Mouse (Mus musculus) kidney, postnatal 0 days (tissue): ENCODE measurements at regions not wholly inside any gene's neighbourhood (a gene's known extent, or its start where the extent isn't known, plus 50 kb on each side); places are given as distances from the start of the nearest gene placed in this dataset.

ENCODE experiments used
- ATAC-seq: fragments of 200-750 bp; cut with Nextera tagmentation; replicated peaks from 2 replicates; pipeline ENCODE4 v1.8.0; 2017; ENCODE audit warnings: low read depth, moderate number of reproducible peaks, moderate TSS enrichment, moderate library complexity; ENCODE audit not compliant: low FRiP score
- DNase-seq: peaks from one replicate; pipeline ENCODE4 v3.0.0-alpha.2; 2016; ENCODE audit warnings: low spot score
- H3K27ac ChIP-seq: fragments of 300-500 bp; sonication (generic); 2 replicates; pipeline ENCODE4 v1.5.1; 2014; ENCODE audit warnings: mild to moderate bottlenecking
- H3K27me3 ChIP-seq: fragments of 300-500 bp; sonication (generic); 2 replicates; pipeline ENCODE4 v1.6.1; 2014; ENCODE audit warnings: low read length, mixed read lengths; ENCODE audit not compliant: insufficient read depth
- H3K36me3 ChIP-seq: fragments of 300-500 bp; sonication (generic); 2 replicates; pipeline ENCODE4 v1.6.1; 2014; ENCODE audit warnings: low read length, mixed read lengths; ENCODE audit not compliant: insufficient read depth
- H3K4me1 ChIP-seq: fragments of 300-500 bp; sonication (generic); replicated peaks from 2 replicates; pipeline ENCODE4 v1.6.1; 2014; ENCODE audit warnings: antibody characterized with exemption, low read length, mixed read lengths; ENCODE audit not compliant: insufficient read depth
- H3K4me2 ChIP-seq: fragments of 300-500 bp; sonication (generic); 2 replicates; pipeline ENCODE4 v1.6.1; 2014; ENCODE audit warnings: mild to moderate bottlenecking, low read length, moderate library complexity, mixed read lengths
- H3K4me3 ChIP-seq: fragments of 300-500 bp; sonication (generic); replicated peaks from 2 replicates; pipeline ENCODE4 v1.5.1; 2014; ENCODE audit warnings: low read depth, low read length
- H3K9ac ChIP-seq: fragments of 300-500 bp; sonication (generic); 2 replicates; pipeline ENCODE4 v1.6.1; 2014; ENCODE audit warnings: low read depth, low read length
- H3K9me3 ChIP-seq: fragments of 300-500 bp; sonication (generic); replicated peaks from 2 replicates; pipeline ENCODE4 v1.6.1; 2016; ENCODE audit warnings: low read length, inconsistent platforms, mixed read lengths
- CTCF ChIP-seq: IDR thresholded peaks from 2 replicates; pipeline ENCODE4 v1.5.1; 2016; ENCODE audit warnings: antibody characterized with exemption, low read depth, mild to moderate bottlenecking, moderate library complexity
- WGBS: fragments of 180-500 bp; shearing (Covaris S2); extraction: QIAGEN DNeasy Blood & Tissue Kit; methylation state at CpG from one replicate; pipeline ENCODE4 v1.1.7; 2014; 5-methylcytosine and 5-hydroxymethylcytosine counted together

DNA sequence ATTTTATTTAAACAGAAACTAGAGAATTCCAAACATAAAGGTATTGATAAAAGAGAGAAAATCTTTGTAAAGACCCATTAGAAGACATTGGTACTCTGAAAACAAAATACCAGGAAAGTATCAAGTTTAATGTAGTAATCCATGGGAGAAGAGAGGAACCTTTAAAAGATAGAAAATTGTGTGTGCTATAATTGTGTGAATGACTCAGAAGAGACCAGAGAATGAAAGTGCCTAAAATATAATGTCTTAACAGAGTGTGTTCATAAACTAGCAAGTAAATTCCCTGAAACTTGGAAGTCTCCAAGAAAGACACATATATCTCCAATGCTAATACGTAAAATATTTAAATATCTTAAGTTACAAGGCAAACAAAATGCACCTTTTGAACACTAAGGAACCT lies 1136.4 kb downstream of the Flrt2 start:
- TF ChIP-seq CTCF: no peak
- no peak overlapping the region for H3K4me3 ChIP-seq
- no peaks in the 10 kb centered on the region for H3K4me1 ChIP-seq
- no peaks in the 10 kb centered on the region for H3K27me3 ChIP-seq
- H3K9me3 ChIP-seq: no peaks in the 10 kb centered on the region
- H3K4me2 ChIP-seq: no peak overlapping the region
- H3K9ac ChIP-seq: no peak overlapping the region
- DNase-seq (no peak), ATAC-seq (no peak)
- WGBS: 76% methylated on average over 1 of the region's 1 CpGs
- no peak overlapping the region for H3K27ac ChIP-seq
- no peaks in the 10 kb centered on the region for H3K36me3 ChIP-seq
